8 mouse cellular contexts compared by ENCODE assay signal in genomic region chr10:127620406-127621190, GRCm38 (mm10). TPM values are rescaled to one million over a fixed set of nuclear protein-coding genes. Genes with fewer than 3 reads are reported as not detected.
DNase-seq lines count a peak whose midpoint lies in the region; ATAC-seq and TF ChIP-seq lines count a peak whose summit lies in the region.

Gene Lrp1 (minus strand): TSS chr10:127621148.

- DNase-seq in frontal cortex, postnatal 10 days (ENCODE audit: low spot score in 2 of 2) = peak; percentile 63 to 66
- DNase-seq in frontal cortex, postnatal 36 days (ENCODE audit: low spot score in 2 of 2) = no peak
- DNase-seq in ZHBTc4 (ENCODE audit: low read depth, low spot score) = peak; percentile 51
- DNase-seq in layer of hippocampus, adult 2 months (ENCODE audit: low spot score in 2 of 2) = no peak
- no peak for DNase-seq in lung, postnatal 0 days (ENCODE audit: low spot score)

- peak within 1 kb of the TSS; percentile 94 for H3K9ac ChIP-seq in embryonic facial prominence, embryonic 13.5 days
- H3K9ac ChIP-seq in heart, embryonic 13.5 days = peak within 1 kb of the TSS; percentile 83
- peak within 1 kb of the TSS; percentile 66 for H3K9ac ChIP-seq in lung, postnatal 0 days (replicated peaks; ENCODE audit: low read depth)
- peak within 1 kb of the TSS; percentile 95 for H3K9ac ChIP-seq in stomach, embryonic 16.5 days (ENCODE audit: low read length)

- H3K4me2 ChIP-seq in embryonic facial prominence, embryonic 13.5 days = peak within 1 kb of the TSS; percentile 85
- H3K4me2 ChIP-seq in heart, embryonic 13.5 days = peak within 1 kb of the TSS; percentile 96
- H3K4me2 ChIP-seq in lung, postnatal 0 days (replicated peaks; ENCODE audit: low read depth, low read length) = peak within 1 kb of the TSS; percentile 96
- H3K4me2 ChIP-seq in stomach, embryonic 16.5 days (ENCODE audit: low read depth, low read length) = peak within 1 kb of the TSS; percentile 96

- no peaks in the 10 kb centered on the region for H3K27me3 ChIP-seq in embryonic facial prominence, embryonic 13.5 days
- 0 out of 2 replicates have a peak, but pooled peaks cover 5% of the 10 kb centered on the region for H3K27me3 ChIP-seq in heart, embryonic 13.5 days (replicated peaks)
- peaks cover 3% of the 10 kb centered on the region; the same call in 1 of the 2 replicates for H3K27me3 ChIP-seq in lung, postnatal 0 days (replicated peaks; ENCODE audit: insufficient read depth, low read length)
- H3K27me3 ChIP-seq in stomach, embryonic 16.5 days (ENCODE audit: control insufficient read depth, insufficient read depth, low read length) = no peaks in the 10 kb centered on the region

- H3K36me3 ChIP-seq in embryonic facial prominence, embryonic 13.5 days = peaks cover 5% of the 10 kb centered on the region
- no peaks in the 10 kb centered on the region for H3K36me3 ChIP-seq in heart, embryonic 13.5 days
- no peaks in the 10 kb centered on the region for H3K36me3 ChIP-seq in lung, postnatal 0 days (ENCODE audit: insufficient read depth, low read length)
- H3K36me3 ChIP-seq in stomach, embryonic 16.5 days (ENCODE audit: control insufficient read depth, insufficient read depth, low read length) = no peaks in the 10 kb centered on the region

- peak; percentile 77 for ATAC-seq in embryonic facial prominence, embryonic 13.5 days (ENCODE audit: insufficient number of reproducible peaks, insufficient read depth, low FRiP score, low TSS enrichment, low read depth)
- ATAC-seq in heart, embryonic 13.5 days (ENCODE audit: extremely low read depth, insufficient number of reproducible peaks, low FRiP score, low TSS enrichment) = peak; percentile 35
- peak; percentile 46 for ATAC-seq in lung, postnatal 0 days
- ATAC-seq in stomach, embryonic 16.5 days (ENCODE audit: insufficient read depth, low FRiP score) = peak; percentile 77

- TF ChIP-seq EP300 in lung, postnatal 0 days (IDR thresholded peaks at IDR 0.05) = no peak

- WGBS in embryonic facial prominence, embryonic 13.5 days = under 1% methylated on average over 27 of the region's 32 CpGs
- WGBS in heart, embryonic 13.5 days = under 1% methylated on average over 30 of the region's 32 CpGs
- WGBS in lung, postnatal 0 days = 1% methylated on average over 19 of the region's 32 CpGs
- WGBS in stomach, embryonic 16.5 days = 0% methylated on average over 25 of the region's 32 CpGs

- H3K4me3 ChIP-seq in embryonic facial prominence, embryonic 13.5 days = peak within 1 kb of the TSS; percentile 87
- H3K4me3 ChIP-seq in heart, embryonic 13.5 days = peak within 1 kb of the TSS; percentile 75
- H3K4me3 ChIP-seq in layer of hippocampus, adult 2 months = peak within 1 kb of the TSS; percentile 91
- peak within 1 kb of the TSS; percentile 62 for H3K4me3 ChIP-seq in lung, postnatal 0 days (ENCODE audit: low read depth, low read length)
- peak within 1 kb of the TSS; percentile 87 for H3K4me3 ChIP-seq in stomach, embryonic 16.5 days (replicated peaks; ENCODE audit: low read length)

- no peaks in the 10 kb centered on the region for H3K9me3 ChIP-seq in embryonic facial prominence, embryonic 13.5 days
- no peaks in the 10 kb centered on the region for H3K9me3 ChIP-seq in heart, embryonic 13.5 days
- H3K9me3 ChIP-seq in lung, postnatal 0 days (ENCODE audit: low read length) = no peaks in the 10 kb centered on the region
- H3K9me3 ChIP-seq in stomach, embryonic 16.5 days (replicated peaks; ENCODE audit: control insufficient read depth, low read length) = no peaks in the 10 kb centered on the region

- H3K4me1 ChIP-seq in embryonic facial prominence, embryonic 13.5 days = peaks cover 50% of the 10 kb centered on the region
- peaks cover 54% of the 10 kb centered on the region for H3K4me1 ChIP-seq in heart, embryonic 13.5 days
- peaks cover 9% of the 10 kb centered on the region for H3K4me1 ChIP-seq in lung, postnatal 0 days (ENCODE audit: insufficient read depth, low read depth, low read length)
- H3K4me1 ChIP-seq in stomach, embryonic 16.5 days (ENCODE audit: control insufficient read depth, insufficient read depth, low read length) = peaks cover 46% of the 10 kb centered on the region

- TF ChIP-seq CTCF in layer of hippocampus, adult 2 months (conservative IDR thresholded peaks at IDR 0.05) = no peak
- no peak for TF ChIP-seq CTCF in lung, postnatal 0 days (IDR thresholded peaks at IDR 0.05)

- peak within 1 kb of the TSS; percentile 98 for H3K27ac ChIP-seq in embryonic facial prominence, embryonic 13.5 days
- H3K27ac ChIP-seq in heart, embryonic 13.5 days (replicated peaks) = peak within 1 kb of the TSS; percentile 98
- peak within 1 kb of the TSS; percentile 99 for H3K27ac ChIP-seq in layer of hippocampus, adult 2 months
- peak within 1 kb of the TSS; percentile 98 for H3K27ac ChIP-seq in lung, postnatal 0 days (ENCODE audit: low read length)
- H3K27ac ChIP-seq in stomach, embryonic 16.5 days (ENCODE audit: low read length) = peak within 1 kb of the TSS; percentile 100

RNA-seq across cellular contexts. Expression of gene Lrp1, which starts in this region (rescaled TPM):
- 139 and 159 TPM in 2 replicates for polyA plus RNA-seq in embryonic facial prominence, embryonic 13.5 days (2015; fragmentation: Nextera tagmentation; extraction: Ambion mirVana)
- polyA plus RNA-seq in heart, embryonic 13.5 days (2015; fragmentation: Nextera tagmentation; extraction: Ambion mirVana) = 30.7 and 37.9 TPM in 2 replicates
- total RNA-seq in layer of hippocampus, adult 2 months (2021) = 100 to 1,000 TPM; 288 to 310 TPM
- 71.0 and 75.4 TPM in 2 replicates for polyA plus RNA-seq in lung, postnatal 0 days (2015; fragmentation: Nextera tagmentation; extraction: Ambion mirVana)
- polyA plus RNA-seq in stomach, embryonic 16.5 days (2015; fragmentation: Nextera tagmentation; extraction: Ambion mirVana) = 95.6 and 102 TPM in 2 replicates

Comparison
In these comparisons a context has a peak if more than half of its experiments do, and no peak if none do; other contexts are left out.
1. DNase-seq: peak in frontal cortex, postnatal 10 days (2 of 2) and ZHBTc4 (single experiment); none in frontal cortex, postnatal 36 days (0 of 2), layer of hippocampus, adult 2 months (0 of 2) and lung, postnatal 0 days (single experiment).
2. Peak in every context shown above with its lines, with median percentiles within 50 percentile points of each other: ATAC-seq, H3K27ac ChIP-seq, H3K4me2 ChIP-seq, H3K4me3 ChIP-seq and H3K9ac ChIP-seq.